Mouse (Mus musculus) thymus, adult 2 months (tissue): Measurements from ENCODE around the gene Tm7sf3.

Experiments
- CTCF ChIP-seq: fragments of 200-500 bp; IDR thresholded peaks from 2 replicates; pipeline ENCODE4 v1.5.1; 2012; ENCODE audit warnings: mild to moderate bottlenecking, control low read depth, low read length, moderate library complexity, borderline replicate concordance; ENCODE audit not compliant: control insufficient read depth, poor library complexity, insufficient read depth; ENCODE audit errors: extremely low read depth
- POLR2A ChIP-seq: fragments of 200-500 bp; IDR thresholded peaks from 2 replicates; pipeline ENCODE4 v1.6.1; 2012; ENCODE audit warnings: mild to moderate bottlenecking, low read length, control low read depth, moderate library complexity; ENCODE audit not compliant: control insufficient read depth, poor library complexity, insufficient read depth; ENCODE audit errors: extremely low read depth

GRCm38 (mm10) chr6:146686463-146687196, 44.0 kb upstream of the Tm7sf3 start:
- no peak for TF ChIP-seq CTCF
- no peak for TF ChIP-seq POLR2A
